Mouse (Mus musculus) ES-E14 (cell line): ENCODE measurements around the gene Ptpa.

Experiments
- CHD2 ChIP-seq: IDR thresholded peaks from 2 replicates; pipeline ENCODE4 v1.6.1; 2014; ENCODE audit warnings: mild to moderate bottlenecking, low read depth, low read length, inconsistent platforms
- HCFC1 ChIP-seq: IDR thresholded peaks from 2 replicates; pipeline ENCODE4 v1.6.1; 2012; ENCODE audit warnings: low read length, inconsistent platforms, borderline replicate concordance; ENCODE audit not compliant: insufficient read depth
- ZC3H11A ChIP-seq: IDR thresholded peaks from 2 replicates; pipeline ENCODE4 v1.6.1; 2012; ENCODE audit warnings: low read depth, mild to moderate bottlenecking, inconsistent platforms, low read length, borderline replicate concordance
- ZNF384 ChIP-seq: IDR thresholded peaks from 2 replicates; pipeline ENCODE4 v1.6.1; 2012; ENCODE audit warnings: low read depth, low read length, inconsistent platforms

DNA sequence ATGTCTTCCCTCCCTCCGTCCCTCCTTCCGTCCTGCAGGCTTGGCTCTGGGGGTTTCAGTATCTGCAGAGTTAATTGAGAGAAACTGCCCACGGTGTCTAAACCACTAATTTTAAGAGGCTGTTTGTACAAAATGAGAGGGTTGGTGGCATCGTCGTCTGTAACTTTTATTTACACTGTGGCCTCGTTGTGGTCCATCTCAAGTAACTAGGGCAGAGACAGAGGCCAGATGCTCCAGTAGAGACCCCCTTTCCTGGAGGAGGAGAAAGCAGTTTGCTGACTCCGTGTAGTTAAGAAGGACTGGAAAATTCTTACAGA is 768 bp downstream of the Ptpa start:
- TF ChIP-seq HCFC1 (no peak), ZC3H11A (no peak), ZNF384 (no peak), CHD2 (no peak)
